Mouse (Mus musculus): ENCODE data around the gene Wwox.

Gene Wwox

GRCm38 (mm10) chr8:114870410-114870809, 431.0 kb downstream of the Wwox start:
- DNase-seq (ENCODE audit: low spot score), result no peak

- DNase-seq (ENCODE audit: low spot score), result no peak
Measured at GRCm38 (mm10) chr8:114872491-114872890, 433.0 kb downstream of the Wwox start.

- DNase-seq (ENCODE audit: low spot score), result no peak
Measured at GRCm38 (mm10) chr8:114875161-114875560, 435.7 kb downstream of the Wwox start.

DNA sequence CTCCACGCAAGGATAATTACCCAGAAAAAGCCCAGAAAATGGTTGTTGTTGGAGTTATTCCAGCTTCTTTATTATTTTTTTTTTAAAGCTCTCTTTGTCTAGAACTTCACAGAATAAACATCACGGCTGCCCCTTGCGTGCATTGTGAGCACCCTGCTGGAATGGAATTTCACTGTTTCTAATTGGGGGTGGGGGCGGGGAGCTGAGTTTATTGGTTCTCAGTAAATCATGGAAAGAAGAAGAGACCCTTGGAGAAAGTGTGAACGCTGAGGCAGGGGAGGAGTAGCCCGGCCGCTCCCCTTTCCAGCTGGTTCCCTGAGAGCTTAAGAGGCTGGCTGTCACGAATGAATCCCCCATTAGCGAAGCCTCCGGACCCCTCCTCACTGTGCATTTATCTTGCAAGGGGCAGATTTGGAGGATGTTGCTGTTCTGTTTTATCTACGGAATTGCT, 436.7 kb downstream of the Wwox start:
- peak; percentile 75 for DNase-seq (ENCODE audit: low spot score)

DNA sequence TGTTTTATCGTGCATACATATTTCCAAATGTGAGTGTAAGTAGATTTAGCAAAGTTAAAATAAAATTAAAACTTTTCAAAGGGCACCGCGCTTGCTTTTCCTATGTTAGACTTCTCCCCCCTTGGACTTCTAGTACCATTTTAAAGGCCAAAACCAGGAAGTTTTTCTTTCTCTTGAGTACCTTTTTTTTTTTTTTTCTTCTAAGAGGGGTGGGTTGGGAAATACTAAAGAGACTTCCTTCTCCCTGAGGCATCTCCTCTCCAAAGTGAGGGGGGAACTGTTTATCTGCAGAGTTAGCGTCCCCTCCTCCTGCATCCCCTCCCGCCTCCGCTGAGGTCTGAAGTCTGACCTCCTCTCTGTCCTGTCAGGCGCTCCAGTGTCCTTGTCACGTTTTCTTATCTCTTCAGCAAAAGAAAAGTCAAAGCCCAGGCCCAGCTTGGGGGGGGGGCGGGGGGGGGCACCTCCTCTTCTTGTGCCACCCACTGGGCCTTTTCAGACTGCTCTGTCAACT, 437.3 kb downstream of the Wwox start:
- no peak for DNase-seq (ENCODE audit: low spot score)

DNA sequence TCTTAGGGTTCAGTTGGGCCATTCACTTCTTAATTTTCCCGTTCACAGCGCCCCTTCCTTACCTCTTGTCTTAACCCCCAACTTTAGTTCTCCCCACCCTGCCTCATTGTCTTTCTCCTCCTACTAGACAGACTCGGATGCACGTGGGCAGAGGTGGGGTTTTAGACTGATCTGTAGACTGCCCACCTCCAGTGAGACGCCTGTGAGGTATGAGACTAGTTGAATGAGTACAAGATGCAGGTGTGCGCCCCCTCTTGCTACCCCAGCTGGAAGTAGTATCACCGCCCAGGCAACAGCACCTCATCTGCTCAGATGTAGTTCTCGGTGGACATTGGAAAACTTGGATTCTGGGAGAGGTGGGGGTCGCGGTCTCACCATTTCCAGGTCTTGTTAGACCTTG, 437.8 kb downstream of the Wwox start:
- no peak for DNase-seq (ENCODE audit: low spot score)

GRCm38 (mm10) chr8:114878449-114879276, 439.2 kb downstream of the Wwox start:
- no peak for DNase-seq (ENCODE audit: low spot score)

- DNase-seq (ENCODE audit: low spot score), result no peak
Measured at GRCm38 (mm10) chr8:114879277-114879568, 439.8 kb downstream of the Wwox start.

DNA sequence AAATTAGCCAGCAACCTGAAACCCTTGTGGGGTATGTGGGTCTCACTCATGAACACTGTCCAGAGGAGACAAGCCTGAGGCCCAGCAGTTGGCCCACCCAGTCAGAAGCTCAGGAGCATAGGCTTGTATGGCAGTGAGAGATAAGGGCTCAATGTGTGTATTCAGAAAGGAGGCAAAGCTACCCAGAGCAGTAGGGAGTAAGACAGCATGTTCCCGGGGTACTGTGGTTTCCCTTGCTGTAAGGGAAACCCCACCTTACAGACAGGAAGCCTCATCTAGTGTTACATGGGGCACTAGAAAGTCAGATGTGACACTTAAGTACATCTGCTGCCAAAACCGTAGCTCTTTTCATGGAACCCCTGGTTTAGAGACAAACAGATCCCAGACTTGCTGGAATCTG, 440.2 kb downstream of the Wwox start:
- no peak for DNase-seq (ENCODE audit: low spot score)

GRCm38 (mm10) chr8:114880475-114881135, 441.1 kb downstream of the Wwox start:
- no peak for DNase-seq (ENCODE audit: low spot score)

GRCm38 (mm10) chr8:114881891-114882401, 442.5 kb downstream of the Wwox start:
- no peak for DNase-seq (ENCODE audit: low spot score)

GRCm38 (mm10) chr8:114882504-114882903, 443.0 kb downstream of the Wwox start:
- DNase-seq (ENCODE audit: low spot score), result no peak

DNA sequence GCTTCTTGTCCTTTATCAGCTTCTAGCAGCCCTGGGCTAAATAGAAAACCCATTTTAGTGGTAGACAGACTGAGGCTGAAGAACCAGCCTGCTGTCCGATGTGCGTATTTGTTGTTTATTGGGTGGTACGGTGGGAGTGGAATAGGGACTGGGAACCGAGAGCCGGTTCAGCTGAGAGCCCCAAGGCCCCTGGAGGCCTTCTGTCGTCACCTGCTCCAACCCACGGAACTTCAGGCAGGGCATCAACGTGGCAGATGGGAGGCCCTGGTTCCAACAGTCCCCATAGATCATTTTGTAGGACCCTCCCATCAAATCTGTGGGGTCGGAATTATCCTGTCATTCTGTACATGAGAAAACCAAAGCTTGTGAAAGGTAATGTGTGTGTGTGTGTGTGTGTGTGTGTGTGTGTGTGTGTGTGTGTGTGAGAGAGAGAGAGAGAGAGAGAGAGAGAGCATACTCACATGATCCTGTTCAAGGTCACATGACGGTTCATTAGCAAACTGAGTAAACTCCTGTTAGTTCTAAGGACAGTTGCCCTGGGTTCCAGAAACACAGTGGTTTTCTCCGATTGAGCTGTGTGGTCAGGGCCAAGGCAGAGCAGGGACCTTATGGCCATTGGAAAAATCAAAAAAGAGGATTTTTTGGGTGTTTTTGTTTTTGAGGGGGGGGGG, 443.6 kb downstream of the Wwox start:
- no peak for DNase-seq (ENCODE audit: low spot score)

DNA sequence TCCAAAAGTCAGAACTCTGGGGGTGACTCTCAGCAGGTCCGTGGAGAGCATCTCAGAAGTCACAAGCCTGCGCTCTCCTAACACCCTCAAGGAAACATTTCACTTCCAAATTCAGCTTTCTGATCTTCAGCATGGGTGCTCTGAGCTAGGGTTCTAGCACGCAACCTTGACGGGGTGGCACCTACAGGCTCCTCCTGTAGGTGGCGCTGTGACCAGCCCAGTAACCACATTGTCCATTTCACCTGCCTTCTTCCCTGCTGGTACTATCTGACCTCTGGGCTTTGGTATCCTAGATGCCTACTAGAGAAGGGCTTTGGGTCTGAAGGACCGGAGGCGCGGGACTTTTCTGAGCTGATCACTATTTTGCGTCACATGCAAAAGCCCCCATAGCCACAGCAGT, 444.5 kb downstream of the Wwox start:
- DNase-seq (ENCODE audit: low spot score), result no peak

DNA sequence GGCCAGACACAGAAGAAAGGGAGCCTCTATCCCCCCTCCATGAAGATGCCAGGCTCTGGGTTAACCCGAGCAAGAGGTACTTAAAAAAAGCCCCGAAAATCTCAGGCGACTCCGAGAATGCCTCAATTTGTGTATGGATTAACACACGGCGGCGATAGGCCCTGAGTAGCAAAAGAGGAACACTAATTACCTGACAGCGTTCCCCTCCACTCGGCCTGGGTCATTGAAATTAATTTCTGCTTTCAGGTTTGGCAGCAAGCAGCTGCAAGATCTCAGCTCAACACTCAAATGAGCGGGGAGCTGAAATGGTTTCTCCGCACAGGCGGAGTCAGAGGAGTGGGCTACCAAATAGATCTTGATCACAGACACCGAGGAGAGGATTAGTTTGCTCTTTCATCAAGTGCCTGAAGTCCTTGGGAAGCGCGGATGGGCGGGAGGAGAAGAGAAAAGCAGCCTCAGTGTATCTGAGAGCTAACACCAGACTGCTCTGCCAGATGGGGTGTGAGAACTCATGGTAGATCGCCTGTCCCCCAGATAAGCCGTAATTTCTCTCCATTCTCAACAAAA, 445.7 kb downstream of the Wwox start:
- peak; percentile 56 for DNase-seq (ENCODE audit: low spot score)

- no peak for DNase-seq (ENCODE audit: low spot score)
Measured at GRCm38 (mm10) chr8:114888388-114888787, 448.9 kb downstream of the Wwox start.

GRCm38 (mm10) chr8:114889578-114890374, 450.3 kb downstream of the Wwox start:
- no peak for DNase-seq (ENCODE audit: low spot score)

GRCm38 (mm10) chr8:114890478-114890877, 451.0 kb downstream of the Wwox start:
- no peak for DNase-seq (ENCODE audit: low spot score)

DNA sequence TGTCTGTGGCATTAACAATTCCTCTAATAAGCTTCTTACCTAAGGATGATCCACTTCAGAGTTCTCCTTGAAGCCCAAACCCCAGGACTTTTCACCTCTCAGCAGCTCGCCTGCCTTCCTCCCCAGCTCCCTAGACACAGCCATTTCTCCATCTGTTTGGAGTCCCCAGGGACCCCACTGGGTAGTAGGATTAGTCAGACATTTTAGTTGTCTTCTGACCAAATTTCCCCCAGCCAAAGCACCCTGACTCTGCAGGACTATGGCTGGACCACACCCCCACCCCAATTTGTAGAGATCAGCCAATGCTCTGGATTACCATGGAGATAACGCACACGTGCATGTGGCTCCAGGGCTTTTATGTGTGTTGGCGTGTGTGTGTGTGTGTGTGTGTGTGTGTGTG, 451.8 kb downstream of the Wwox start:
- no peak for DNase-seq (ENCODE audit: low spot score)

DNA sequence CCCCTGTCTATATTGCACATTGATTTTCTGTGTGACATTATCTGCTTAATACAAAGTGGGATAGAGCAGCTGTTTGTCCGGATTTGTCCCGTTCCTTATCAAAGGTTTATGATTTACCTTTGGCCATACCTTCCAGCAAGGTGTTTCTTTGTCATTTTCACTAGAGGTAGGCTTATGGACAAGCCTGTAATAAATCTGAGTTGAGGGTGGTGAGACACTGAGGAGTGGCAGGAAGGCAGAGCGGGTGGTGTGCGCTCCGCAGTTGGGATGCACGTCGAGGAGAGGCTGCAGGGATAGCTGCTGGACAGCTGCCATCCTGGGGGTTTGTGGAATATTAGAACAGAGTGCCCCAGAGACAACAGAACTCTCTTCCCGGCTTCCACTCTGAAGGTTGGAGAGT, 458.0 kb downstream of the Wwox start:
- DNase-seq (ENCODE audit: low spot score), result no peak

GRCm38 (mm10) chr8:114899157-114899556, 459.7 kb downstream of the Wwox start:
- peak; percentile 72 for DNase-seq (ENCODE audit: low spot score)

- no peak for DNase-seq (ENCODE audit: low spot score)
Measured at GRCm38 (mm10) chr8:114902584-114902983, 463.1 kb downstream of the Wwox start.
